Mouse (Mus musculus) CH12.LX (cell line): Measurements from ENCODE around the gene Cacna2d1. TPM values are rescaled to one million over a fixed set of nuclear protein-coding genes. Genes with fewer than 3 reads are reported as not detected.

Source experiments
- DNase-seq: peaks from one replicate; pipeline ENCODE4 v3.0.0-alpha.2; 2013; ENCODE audit errors: extremely low read depth
- H3K27ac ChIP-seq: 2 replicates; pipeline ENCODE4 v1.5.1; 2012; ENCODE audit warnings: low read depth, mild to moderate bottlenecking, control low read depth, moderate library complexity; ENCODE audit not compliant: insufficient read depth
- H3K27me3 ChIP-seq: replicated peaks from 2 replicates; pipeline ENCODE3; 2012; ENCODE audit warnings: inconsistent platforms
- H3K36me3 ChIP-seq, 2 experiments: replicated peaks in 1 of 2; 2 replicates each; pipeline versions ENCODE3 to v1.6.1; 2012; ENCODE audit warnings: inconsistent platforms in 1 of 2, low read length in 1 of 2, mild to moderate bottlenecking in 1 of 2, mixed read lengths in 1 of 2, moderate library complexity in 1 of 2; ENCODE audit not compliant: control insufficient read depth in 1 of 2, insufficient read depth in 1 of 2
- H3K4me1 ChIP-seq, 2 experiments: 2 replicates each; pipeline ENCODE4 v1.6.1; 2012; ENCODE audit warnings: inconsistent platforms in 1 of 2, moderate library complexity in 1 of 2; ENCODE audit not compliant: insufficient read depth in 2 of 2, control insufficient read depth in 1 of 2
- H3K4me2 ChIP-seq: 2 replicates; pipeline ENCODE4 v1.6.1; 2012; ENCODE audit warnings: low read depth, mild to moderate bottlenecking, control low read depth; ENCODE audit not compliant: poor library complexity, insufficient read depth, severe bottlenecking
- H3K4me3 ChIP-seq, 3 experiments: fragments of 150-350 bp in 1 of 3; sonication (generic) in 1 of 3; replicated peaks in 1 of 3; 2 replicates each; pipeline versions ENCODE3 to v1.5.1; 2011 to 2012; ENCODE audit warnings: low read depth in 2 of 3, low read length in 2 of 3, mild to moderate bottlenecking in 2 of 3, moderate library complexity in 2 of 3, control low read depth in 1 of 3, improper control_type of control experiment in 1 of 3, inconsistent platforms in 1 of 3, mixed read lengths in 1 of 3; ENCODE audit not compliant: poor library complexity in 1 of 3
- H3K79me2 ChIP-seq: replicated peaks from 2 replicates; pipeline ENCODE4 v1.6.1; 2012; ENCODE audit warnings: mild to moderate bottlenecking, moderate library complexity; ENCODE audit not compliant: control insufficient read depth, poor library complexity, insufficient read depth, severe bottlenecking; ENCODE audit errors: extremely low read depth
- H3K9ac ChIP-seq: 2 replicates; pipeline ENCODE4 v1.6.1; 2012; ENCODE audit warnings: low read depth, mild to moderate bottlenecking, control low read depth, moderate library complexity; ENCODE audit not compliant: insufficient read depth
- H3K9me3 ChIP-seq: replicated peaks from 2 replicates; pipeline ENCODE3; 2012; ENCODE audit warnings: low read length, inconsistent platforms, mixed read lengths
- BHLHE40 ChIP-seq: IDR thresholded peaks from 2 replicates; pipeline ENCODE4 v1.6.1; 2011; ENCODE audit warnings: mild to moderate bottlenecking, low read depth, low read length, improper control_type of control experiment
- CHD1 ChIP-seq: IDR thresholded peaks from 2 replicates; pipeline ENCODE4 v1.6.1; 2012; ENCODE audit warnings: low read depth, low read length, improper control_type of control experiment, inconsistent platforms
- CHD2 ChIP-seq: IDR thresholded peaks from 2 replicates; pipeline ENCODE4 v1.6.1; 2011; ENCODE audit warnings: low read length, improper control_type of control experiment
- CTCF ChIP-seq, 2 experiments: IDR thresholded peaks in 1 of 2; conservative IDR thresholded peaks in 1 of 2; 2 replicates each; pipeline ENCODE4 v1.5.1; 2011 to 2012; ENCODE audit warnings: low read depth in 2 of 2, low read length in 2 of 2, improper control_type of control experiment in 1 of 2, inconsistent platforms in 1 of 2, mild to moderate bottlenecking in 1 of 2, moderate library complexity in 1 of 2
- ELF1 ChIP-seq: IDR thresholded peaks from 2 replicates; pipeline ENCODE4 v1.6.1; 2014; ENCODE audit warnings: low read depth, mild to moderate bottlenecking, inconsistent platforms, low read length, improper control_type of control experiment
- ETS1 ChIP-seq: conservative IDR thresholded peaks from 2 replicates; pipeline ENCODE4 v1.6.1; 2012; ENCODE audit warnings: low read depth, mild to moderate bottlenecking, inconsistent platforms, low read length, improper control_type of control experiment, moderate library complexity
- HCFC1 ChIP-seq: IDR thresholded peaks from 2 replicates; pipeline ENCODE4 v1.6.1; 2012; ENCODE audit warnings: low read depth, mild to moderate bottlenecking, inconsistent platforms, low read length, improper control_type of control experiment
- MXI1 ChIP-seq: IDR thresholded peaks from 2 replicates; pipeline ENCODE4 v1.6.1; 2011; ENCODE audit warnings: mild to moderate bottlenecking, low read depth, low read length, improper control_type of control experiment
- MYC ChIP-seq: IDR thresholded peaks from 2 replicates; pipeline ENCODE4 v1.6.1; 2011; ENCODE audit warnings: low read depth, mild to moderate bottlenecking, improper control_type of control experiment, low read length
- POLR2A ChIP-seq: IDR thresholded peaks from 2 replicates; pipeline ENCODE4 v1.6.1; 2011; ENCODE audit warnings: low read depth, mild to moderate bottlenecking, improper control_type of control experiment, low read length
- POLR2AphosphoS2 ChIP-seq: IDR thresholded peaks from 2 replicates; pipeline ENCODE4 v1.6.1; 2011; ENCODE audit warnings: low read depth, low read length, improper control_type of control experiment
- RAD21 ChIP-seq: IDR thresholded peaks from 2 replicates; pipeline ENCODE4 v1.6.1; 2011; ENCODE audit warnings: low read depth, mild to moderate bottlenecking, low read length, improper control_type of control experiment, moderate library complexity
- RCOR1 ChIP-seq: conservative IDR thresholded peaks from 2 replicates; pipeline ENCODE4 v1.6.1; 2012; ENCODE audit warnings: low read depth, mild to moderate bottlenecking, inconsistent platforms, low read length, improper control_type of control experiment
- SIN3A ChIP-seq: IDR thresholded peaks from 2 replicates; pipeline ENCODE4 v1.6.1; 2012; ENCODE audit warnings: low read length, improper control_type of control experiment, inconsistent platforms
- SMC3 ChIP-seq: IDR thresholded peaks from 2 replicates; pipeline ENCODE4 v1.6.1; 2011; ENCODE audit warnings: low read depth, low read length, improper control_type of control experiment
- TCF12 ChIP-seq: IDR thresholded peaks from 2 replicates; pipeline ENCODE4 v1.6.1; 2014; ENCODE audit warnings: low read depth, mild to moderate bottlenecking, inconsistent platforms, low read length, improper control_type of control experiment
- ZC3H11A ChIP-seq: IDR thresholded peaks from 2 replicates; pipeline ENCODE4 v1.6.1; 2012; ENCODE audit warnings: low read depth, mild to moderate bottlenecking, inconsistent platforms, low read length, improper control_type of control experiment
- ZNF384 ChIP-seq: IDR thresholded peaks from 2 replicates; pipeline ENCODE4 v1.6.1; 2012; ENCODE audit warnings: low read depth, low read length, improper control_type of control experiment, inconsistent platforms
- dilution Hi-C: fragments of 300-500 bp; cut with MboI; formaldehyde crosslinking; loops from 2 replicates; pipeline ENCODE4 v1.14.3; 2020; ENCODE audit warnings: low sequenced_read_pairs; ENCODE audit not compliant: extremely low pct_unique_long_range_greater_than_20kb, extremely low pct_ligation_motif_present
- in situ Hi-C: fragments of 300-500 bp; cut with MboI; formaldehyde crosslinking; loops from 3 replicates; pipeline ENCODE4 v1.14.3; 2019; ENCODE audit warnings: low sequenced_read_pairs, low pct_ligation_motif_present, low pct_unique_long_range_greater_than_20kb, mixed read lengths
- polyA plus RNA-seq: library from polyadenylated mRNA; unstranded; fragments of >175 nt; gene quantifications from 2 replicates; pipeline ENCODE4 v1.2.1, GENCODE M21; 2012; ENCODE audit warnings: low read depth; ENCODE audit not compliant: insufficient read length
- total RNA-seq, 2 experiments: library from RNA; depleted of rRNA; stranded (reverse); fragments of 300-350 nt in 1 of 2; fragments of >200 nt in 1 of 2; gene quantifications; 2 replicates each; pipeline ENCODE4 v1.2.3; 2012 to 2014

The Cacna2d1 gene
- total and polyA plus RNA-seq, 3 experiments, result 0.13 to 1.3 (median 0.28) TPM

DNA sequence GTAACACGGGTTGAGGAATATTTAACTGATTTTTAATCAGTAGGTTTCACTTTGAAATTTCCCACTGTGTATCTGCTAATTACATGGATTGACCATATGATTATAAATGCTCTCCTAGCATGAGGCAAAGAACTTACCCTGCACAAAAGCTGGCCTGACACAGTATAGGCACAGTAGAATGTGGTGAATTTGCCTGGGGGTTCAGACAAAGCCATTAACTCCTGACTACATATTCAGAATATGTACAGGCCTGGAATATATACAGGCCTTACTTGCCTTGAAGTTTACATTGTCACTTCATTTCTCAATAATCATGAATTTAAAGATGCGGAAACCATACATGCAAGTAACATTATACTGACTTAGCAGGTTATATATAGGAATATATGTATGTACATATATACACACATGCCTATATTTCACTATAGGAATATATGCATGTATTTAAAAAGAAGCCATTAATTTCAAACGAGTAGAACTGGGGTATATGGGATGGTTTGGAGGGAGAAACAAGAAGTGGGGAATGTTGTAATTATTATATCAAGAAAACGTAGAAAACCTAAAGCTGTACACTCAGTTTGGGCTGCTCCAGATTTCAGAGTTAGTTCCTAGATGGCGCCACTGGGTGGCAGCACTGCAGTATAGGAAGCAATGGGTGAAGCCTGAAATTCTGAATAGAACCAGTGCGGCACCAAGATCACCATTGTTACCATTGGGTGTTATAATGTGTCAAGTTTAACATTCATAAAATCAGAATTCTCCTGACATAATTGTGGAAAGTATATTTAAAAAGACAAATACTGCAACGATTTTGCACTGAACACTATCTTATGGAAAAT lies 374.9 kb downstream of the Cacna2d1 start:
- Histone ChIP-seq H3K79me2 (no peaks in the 10 kb centered on the region), H3K27ac (no peak overlapping the region), H3K4me3 (no peak overlapping the region), H3K9me3 (no peaks in the 10 kb centered on the region), H3K27me3 (no peaks in the 10 kb centered on the region), H3K4me1 (no peaks in the 10 kb centered on the region), H3K4me2 (no peak overlapping the region), H3K36me3 (no peaks in the 10 kb centered on the region), H3K9ac (no peak overlapping the region)
- in situ Hi-C loops (loop anchor here (10.0 kb wide), 1 partner anchor 555 kb away; no protein-coding TSS in a partner anchor), dilution Hi-C loops (no loop called here)
- DNase-seq, result peak; percentile 49
- no peak for TF ChIP-seq ELF1
- TF ChIP-seq POLR2A, result no peak
- peak; percentile 89 for TF ChIP-seq SMC3
- peak in 1 of 2 experiments; percentile 75; a peak in 3 of 4 replicates for TF ChIP-seq CTCF (conservative IDR thresholded peaks at IDR 0.05 in 1 of 2, IDR thresholded peaks at IDR 0.05 in 1 of 2; ENCODE audit: low read depth in 2 of 2, low read length in 2 of 2)
- TF ChIP-seq HCFC1, result no peak
- TF ChIP-seq MYC, result no peak
- TF ChIP-seq ZC3H11A, result peak; percentile 58
- peak; percentile 87 for TF ChIP-seq RAD21
- TF ChIP-seq POLR2AphosphoS2, result no peak
- TF ChIP-seq ETS1, result no peak
- TF ChIP-seq TCF12, result no peak
- TF ChIP-seq CHD2, result no peak

DNA sequence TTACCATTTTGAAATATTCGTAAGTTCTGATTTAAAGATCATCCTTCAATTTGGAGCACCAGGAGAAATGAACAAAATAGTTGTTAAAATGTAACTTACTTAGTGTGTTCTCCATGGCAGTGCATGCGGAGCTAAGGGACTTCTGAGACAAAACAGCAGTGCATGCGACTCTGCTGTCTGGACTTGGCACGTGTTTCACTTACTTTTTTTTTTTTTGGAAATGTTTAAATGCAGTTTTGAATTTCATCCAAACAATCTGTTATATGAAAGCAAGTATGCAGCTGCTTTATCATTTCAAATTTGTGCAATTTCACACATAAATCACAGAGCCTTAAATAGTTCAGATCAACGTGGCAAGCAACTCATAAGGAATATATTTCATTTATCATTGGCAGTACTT lies 379.8 kb downstream of the Cacna2d1 start:
- H3K4me1 ChIP-seq, result no peaks in the 10 kb centered on the region
- dilution Hi-C loops, result no loop called here
- H3K27ac ChIP-seq, result no peak overlapping the region
- H3K9me3 ChIP-seq, result no peaks in the 10 kb centered on the region
- H3K27me3 ChIP-seq, result no peaks in the 10 kb centered on the region
- H3K4me2 ChIP-seq, result no peak overlapping the region; the same call in 1 of the 2 replicates
- H3K36me3 ChIP-seq, result no peaks in the 10 kb centered on the region
- H3K79me2 ChIP-seq, result no peaks in the 10 kb centered on the region; the same call in 1 of the 2 replicates
- H3K9ac ChIP-seq, result no peak overlapping the region
- TF ChIP-seq ZNF384 (peak; percentile 25; the same call in 1 of the 2 replicates), SIN3A (no peak), RCOR1 (no peak), MXI1 (no peak), CHD1 (no peak), BHLHE40 (peak; percentile 70), MYC (peak; percentile 32; the same call in 1 of the 2 replicates)
- no peak overlapping the region for H3K4me3 ChIP-seq
- in situ Hi-C loops, result no loop called here
- no peak for DNase-seq
